Mouse (Mus musculus): Measurements from ENCODE around the gene Cd160.

Cd160 gene

GRCm38 (mm10) chr3:96828984-96829383 is at the start of gene Cd160, which contains the start of gene Pdzk1:
TSS of gene Cd160 (minus strand) at chr3:96829351.
TSS of gene Pdzk1 (plus strand) at chr3:96829284.
- ATAC-seq (ENCODE audit: insufficient number of reproducible peaks, low FRiP score, low TSS enrichment): no peak

GRCm38 (mm10) chr3:96874808-96875571 is 45.8 kb upstream of the Cd160 start:
- no peak for ATAC-seq (ENCODE audit: insufficient number of reproducible peaks, low FRiP score, low TSS enrichment)

DNA sequence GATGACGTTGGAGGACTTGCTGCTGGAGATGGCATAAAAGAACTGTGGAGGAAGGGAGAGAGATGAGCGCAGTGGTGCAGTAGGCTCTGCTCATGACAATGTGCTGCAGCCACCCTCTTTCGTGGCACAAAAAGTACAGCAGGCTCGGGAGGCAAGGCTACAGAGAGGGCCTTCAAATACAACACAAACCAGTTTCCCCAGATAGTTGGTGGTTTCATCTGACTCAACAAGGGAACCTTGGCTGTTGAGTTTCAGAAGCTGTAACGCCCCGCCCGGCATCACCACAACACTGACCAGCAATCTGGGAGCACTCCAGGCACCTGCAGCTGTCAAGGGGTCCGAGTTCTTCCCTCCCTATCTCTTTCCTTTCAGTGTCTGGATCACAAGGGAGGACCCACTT is 43.4 kb upstream of the Cd160 start:
- no peak for ATAC-seq (ENCODE audit: insufficient number of reproducible peaks, low FRiP score, low TSS enrichment)

GRCm38 (mm10) chr3:96871070-96871469 is 41.9 kb upstream of the Cd160 start:
- ATAC-seq (ENCODE audit: insufficient number of reproducible peaks, low FRiP score, low TSS enrichment): no peak

DNA sequence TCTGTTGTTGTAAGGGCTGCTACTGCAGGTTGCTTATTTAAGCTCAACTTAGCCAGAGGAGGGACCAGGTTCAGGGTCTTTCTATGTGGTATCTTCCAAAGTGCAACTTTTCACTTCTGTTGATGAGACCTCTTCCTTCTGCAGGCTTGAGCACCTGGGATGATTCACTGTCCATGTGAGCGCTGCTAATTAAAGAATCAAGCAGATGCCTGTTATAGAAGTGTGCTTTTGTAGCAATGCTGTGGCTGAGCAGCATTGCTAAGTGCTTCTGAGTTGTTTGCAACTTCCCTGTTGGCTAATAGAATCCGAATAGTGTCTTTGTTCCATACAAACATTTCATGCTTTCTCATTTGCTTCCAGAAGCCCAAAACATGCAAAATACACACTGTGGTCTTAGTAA is 41.1 kb upstream of the Cd160 start:
- ATAC-seq (ENCODE audit: insufficient number of reproducible peaks, low FRiP score, low TSS enrichment): no peak

GRCm38 (mm10) chr3:96869091-96869490 is 39.9 kb upstream of the Cd160 start:
- ATAC-seq (ENCODE audit: insufficient number of reproducible peaks, low FRiP score, low TSS enrichment): no peak

DNA sequence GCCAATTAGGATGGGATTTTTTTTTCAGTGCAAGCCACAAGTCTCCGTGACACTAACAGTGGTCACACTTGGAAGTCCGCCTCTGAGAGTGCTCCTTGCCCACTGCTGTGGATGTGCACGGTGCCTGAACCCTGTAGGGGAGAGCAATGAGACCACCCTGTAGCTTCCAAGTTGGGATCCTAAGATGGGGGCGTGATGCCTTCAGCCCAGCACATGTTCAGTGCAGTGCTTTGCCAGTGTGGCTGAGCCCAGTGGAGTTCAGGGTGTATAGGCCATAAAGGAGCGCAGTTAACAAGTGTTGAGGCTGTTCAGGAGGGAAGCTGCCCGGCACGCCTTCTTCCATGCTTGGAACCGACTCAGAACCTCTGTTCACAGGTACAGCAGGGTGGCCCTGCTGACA is 39.4 kb upstream of the Cd160 start:
- ATAC-seq (ENCODE audit: insufficient number of reproducible peaks, low FRiP score, low TSS enrichment): no peak

DNA sequence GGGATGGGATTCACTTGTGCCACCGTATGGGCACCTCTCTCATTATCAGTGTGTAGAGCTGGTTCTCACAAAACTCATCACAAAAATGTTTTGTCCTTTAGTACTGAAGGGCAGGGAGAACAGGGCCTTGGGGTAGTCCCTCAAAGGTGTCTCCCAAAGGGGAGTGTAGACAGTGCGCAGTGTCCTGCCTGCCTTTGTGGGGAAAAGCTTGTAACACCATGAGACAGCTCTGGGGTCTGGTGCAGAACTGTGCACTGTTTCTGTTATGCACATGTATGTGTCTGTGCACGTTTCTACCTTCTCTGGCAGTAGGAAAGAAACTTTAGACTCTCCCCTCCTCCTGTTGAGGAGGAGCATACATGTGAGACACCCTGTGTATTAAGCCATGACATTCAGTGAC is 38.7 kb upstream of the Cd160 start:
- no peak for ATAC-seq (ENCODE audit: insufficient number of reproducible peaks, low FRiP score, low TSS enrichment)

- ATAC-seq (ENCODE audit: insufficient number of reproducible peaks, low FRiP score, low TSS enrichment): no peak
These were observed 31.3 kb upstream of the Cd160 start for GRCm38 (mm10) chr3:96860498-96860897.

DNA sequence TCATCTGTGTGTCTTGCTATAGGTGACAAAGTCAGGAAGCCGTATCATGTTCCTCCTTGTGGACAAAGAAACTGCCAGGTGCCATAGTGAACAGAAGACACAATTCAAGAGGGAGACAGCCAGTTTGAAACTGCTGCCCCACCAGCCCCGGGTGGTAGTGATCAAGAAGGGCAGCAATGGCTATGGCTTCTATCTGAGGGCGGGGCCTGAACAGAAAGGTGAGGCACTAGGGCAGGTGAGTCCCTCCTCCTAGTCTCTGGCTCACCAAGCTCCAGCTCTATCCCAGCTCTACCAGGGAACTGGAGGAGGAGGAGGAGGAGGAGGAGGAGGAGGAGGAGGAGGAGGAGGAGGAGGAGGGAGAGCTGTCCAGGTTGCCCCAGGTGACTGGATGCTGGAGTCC is 26.7 kb upstream of the Cd160 start:
- ATAC-seq (ENCODE audit: insufficient number of reproducible peaks, low FRiP score, low TSS enrichment): no peak

DNA sequence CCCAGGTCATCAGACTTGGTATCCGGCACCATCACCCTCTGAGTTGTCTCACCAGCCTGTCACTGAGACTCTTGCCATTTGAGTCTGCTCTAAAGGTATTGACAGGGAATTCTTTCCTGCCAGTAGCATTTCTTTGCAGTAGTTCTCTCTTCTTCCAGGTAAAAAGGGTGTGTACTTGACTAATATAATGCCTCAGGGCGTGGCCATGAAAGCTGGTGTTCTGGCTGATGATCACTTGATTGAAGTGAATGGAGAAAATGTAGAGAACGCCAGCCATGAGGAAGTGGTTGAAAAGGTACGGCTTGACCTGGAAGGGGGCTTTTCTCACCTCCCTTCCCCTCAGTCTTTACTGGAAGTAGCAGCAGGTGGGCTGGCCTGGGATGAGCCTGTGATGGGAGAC is 25.2 kb upstream of the Cd160 start:
- ATAC-seq (ENCODE audit: insufficient number of reproducible peaks, low FRiP score, low TSS enrichment): no peak

DNA sequence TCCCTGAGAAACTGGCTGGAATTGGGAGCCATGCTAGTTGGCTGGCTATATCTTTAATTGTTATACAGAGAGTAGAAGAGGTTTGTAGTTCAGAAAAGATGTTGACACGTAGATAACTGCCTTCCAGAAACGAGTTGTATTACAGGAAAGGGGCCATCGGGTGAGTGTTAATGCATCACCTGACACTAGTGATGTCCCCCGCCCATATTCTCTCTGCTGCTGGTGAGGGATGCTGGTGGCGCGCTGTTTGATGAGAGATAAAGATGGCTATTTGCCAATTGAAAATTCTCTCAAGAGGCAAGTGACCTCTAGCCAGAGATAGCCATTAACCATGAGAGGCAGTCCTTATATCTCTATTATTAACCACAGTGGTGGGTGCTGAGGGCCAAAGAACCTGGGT is 23.4 kb upstream of the Cd160 start:
- no peak for ATAC-seq (ENCODE audit: insufficient number of reproducible peaks, low FRiP score, low TSS enrichment)

DNA sequence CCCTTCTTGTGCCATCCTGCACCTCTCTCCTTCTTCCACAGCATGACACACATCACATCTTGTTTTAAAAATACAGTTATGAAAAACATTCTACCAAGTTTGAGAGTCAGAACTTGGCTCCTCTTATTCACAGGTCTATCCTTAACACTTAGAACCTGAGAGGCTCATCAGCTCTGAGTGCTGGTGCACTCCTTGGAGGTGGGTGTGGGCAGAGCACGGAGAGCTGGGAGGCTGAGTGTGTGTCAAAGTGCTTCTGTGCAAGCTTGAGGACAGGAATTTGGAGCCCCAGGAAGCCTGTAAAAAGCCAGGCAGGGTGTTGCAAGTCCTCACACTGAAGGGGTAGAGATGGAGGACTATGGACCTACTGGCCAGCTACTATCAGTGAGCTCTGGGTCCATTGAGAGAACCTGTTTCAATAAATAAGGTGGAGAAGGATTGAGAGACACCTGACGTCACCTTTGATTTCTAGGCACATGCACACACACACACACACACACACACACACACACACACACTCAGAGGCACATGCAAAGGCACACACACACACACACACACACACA is 20.1 kb upstream of the Cd160 start:
- no peak for ATAC-seq (ENCODE audit: insufficient number of reproducible peaks, low FRiP score, low TSS enrichment)

DNA sequence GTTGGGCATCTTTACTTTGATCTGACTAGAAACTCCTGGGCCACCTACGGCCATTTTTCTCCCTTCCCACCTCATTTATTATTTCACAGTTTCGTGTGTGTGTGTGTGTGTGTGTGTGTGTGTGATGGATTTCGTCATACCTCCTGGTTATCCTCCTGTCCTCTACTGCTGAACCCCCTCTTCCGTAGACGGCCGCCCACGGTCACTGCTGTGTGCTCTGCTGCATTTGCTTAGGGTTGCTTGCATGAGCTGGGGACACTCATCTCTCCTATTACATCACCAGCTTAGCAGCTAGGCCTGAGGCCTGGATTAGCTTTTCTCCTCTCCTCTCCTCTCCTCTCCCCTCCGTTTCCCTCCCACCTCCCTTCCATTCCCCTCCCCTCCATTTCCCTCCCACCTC is 19.3 kb upstream of the Cd160 start:
- no peak for ATAC-seq (ENCODE audit: insufficient number of reproducible peaks, low FRiP score, low TSS enrichment)

DNA sequence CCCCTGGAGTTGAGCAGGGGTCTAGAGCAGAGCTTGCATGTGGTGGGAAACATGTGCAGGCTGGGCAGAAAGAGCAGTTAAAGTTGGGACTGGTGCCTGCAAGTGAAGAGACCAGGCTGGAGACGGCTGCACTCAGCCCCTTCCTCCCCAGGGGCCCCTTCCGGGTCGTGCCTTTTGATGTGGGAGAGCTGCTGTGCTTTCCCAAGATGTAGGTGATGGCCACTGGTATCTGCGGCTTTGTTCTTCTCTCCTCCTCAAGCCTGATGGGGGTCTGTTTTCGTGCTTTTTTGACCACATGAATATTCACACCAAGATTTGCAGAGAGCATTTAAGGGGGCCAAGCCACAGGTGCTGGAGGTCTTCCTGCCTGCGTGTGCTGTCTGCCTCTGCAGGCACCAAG is 18.5 kb upstream of the Cd160 start:
- no peak for ATAC-seq (ENCODE audit: insufficient number of reproducible peaks, low FRiP score, low TSS enrichment)

- no peak for ATAC-seq (ENCODE audit: insufficient number of reproducible peaks, low FRiP score, low TSS enrichment)
These were observed 17.8 kb upstream of the Cd160 start for GRCm38 (mm10) chr3:96846985-96847384.

DNA sequence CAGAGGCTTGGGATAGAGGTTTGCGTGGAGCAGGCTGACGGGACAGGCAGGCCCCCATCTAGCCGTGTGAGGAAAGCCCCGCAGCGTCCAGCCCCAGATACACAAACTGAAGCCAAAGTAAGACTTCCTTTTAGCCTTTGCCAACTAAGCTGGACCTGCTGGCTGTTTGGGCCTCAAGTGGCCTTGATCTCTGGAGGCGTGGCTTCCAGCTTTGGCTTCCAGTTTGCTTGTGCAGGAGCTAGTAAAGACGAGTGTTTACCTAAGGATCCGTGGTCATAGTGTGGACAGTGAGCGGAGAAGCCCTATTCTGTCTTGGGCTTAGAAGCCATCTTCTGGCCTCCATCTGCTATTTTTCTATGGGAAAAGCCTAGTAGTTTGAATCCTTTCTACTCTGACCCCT is 16.7 kb upstream of the Cd160 start:
- ATAC-seq (ENCODE audit: insufficient number of reproducible peaks, low FRiP score, low TSS enrichment): no peak

DNA sequence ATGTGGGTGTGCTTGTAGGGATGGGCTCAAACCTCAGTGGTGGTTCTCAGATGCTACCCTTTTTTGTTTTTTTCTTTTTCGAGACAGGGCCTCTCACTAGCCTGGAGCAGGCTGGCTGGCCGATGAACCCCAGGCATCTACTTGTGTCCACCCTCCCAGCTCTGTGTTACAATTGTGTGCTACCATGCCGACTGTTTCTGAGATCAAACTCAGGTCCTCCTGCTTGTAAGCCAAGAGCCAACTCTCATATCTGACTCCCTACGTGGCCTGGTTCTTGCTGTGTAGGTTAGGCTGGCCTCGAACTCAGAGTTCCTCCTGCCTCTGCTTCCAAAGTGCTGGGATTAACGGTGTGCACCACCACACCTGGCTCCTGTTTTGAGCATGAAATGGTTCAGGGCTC is 16.0 kb upstream of the Cd160 start:
- ATAC-seq (ENCODE audit: insufficient number of reproducible peaks, low FRiP score, low TSS enrichment): no peak

- no peak for ATAC-seq (ENCODE audit: insufficient number of reproducible peaks, low FRiP score, low TSS enrichment)
These were observed 10.0 kb upstream of the Cd160 start for GRCm38 (mm10) chr3:96838996-96839645.

- no peak for ATAC-seq (ENCODE audit: insufficient number of reproducible peaks, low FRiP score, low TSS enrichment)
These were observed 7.3 kb upstream of the Cd160 start for GRCm38 (mm10) chr3:96836414-96836813.

- ATAC-seq (ENCODE audit: insufficient number of reproducible peaks, low FRiP score, low TSS enrichment): no peak
These were observed 5.6 kb upstream of the Cd160 start for GRCm38 (mm10) chr3:96834587-96835348.
